ENCODE assay signal across 10 mouse cellular contexts in genomic region chr1:69591889-69592288, GRCm38 (mm10).
DNase-seq lines count a peak whose midpoint lies in the region; ATAC-seq and TF ChIP-seq lines count a peak whose summit lies in the region.
"Had no signal": no experiment of that assay in that cellular context is flagged by ENCODE, and none has a peak within 500 bp of the region (broad histone marks: within the 10 kb centered on the region; RNA-seq: fewer than 3 reads in every experiment).

No protein-coding gene starts in this region.

- no peak for DNase-seq in cerebellum, adult 11 months
- no peak for DNase-seq in heart, adult 2 months
- no peak for DNase-seq in neural tube, embryonic 10.5 days (ENCODE audit: extremely low spot score, low spot score)
- DNase-seq in stomach, postnatal 0 days (ENCODE audit: low spot score) = no peak
- DNase-seq: lung, adult 2 months had no signal

- H3K9me3 ChIP-seq in heart, embryonic 16.5 days (replicated peaks; ENCODE audit: control insufficient read depth, low read length) = no peaks in the 10 kb centered on the region
- no peaks in the 10 kb centered on the region for H3K9me3 ChIP-seq in neural tube, embryonic 12.5 days
- H3K9me3 ChIP-seq in neural tube, embryonic 14.5 days (ENCODE audit: control insufficient read depth, low read length) = no peaks in the 10 kb centered on the region
- H3K9me3 ChIP-seq in stomach, postnatal 0 days (ENCODE audit: control insufficient read depth, low read length) = no peaks in the 10 kb centered on the region
- H3K9me3 ChIP-seq: hindbrain, embryonic 12.5 days had no signal

- ATAC-seq in cerebellum, adult (ENCODE audit: insufficient number of reproducible peaks, low FRiP score, low TSS enrichment) = peak; percentile 71
- ATAC-seq in heart, embryonic 16.5 days (replicated peaks; ENCODE audit: extremely low read depth, insufficient read depth, low FRiP score) = no peak
- ATAC-seq in neural tube, embryonic 12.5 days (ENCODE audit: low FRiP score, low read depth) = no peak
- no peak for ATAC-seq in neural tube, embryonic 14.5 days (ENCODE audit: low read depth)
- no peak for ATAC-seq in stomach, postnatal 0 days (ENCODE audit: low FRiP score, low TSS enrichment)

- H3K27ac ChIP-seq in heart, embryonic 16.5 days (ENCODE audit: low read length) = no peak overlapping the region
- H3K27ac ChIP-seq in heart, adult 2 months = no peak overlapping the region
- H3K27ac ChIP-seq in neural tube, embryonic 12.5 days = no peak overlapping the region
- no peak overlapping the region for H3K27ac ChIP-seq in neural tube, embryonic 14.5 days (ENCODE audit: low read depth, low read length)
- H3K27ac ChIP-seq in stomach, postnatal 0 days (replicated peaks) = no peak overlapping the region
- H3K27ac ChIP-seq: hindbrain, embryonic 12.5 days had no signal

- H3K4me3 ChIP-seq in heart, embryonic 16.5 days (ENCODE audit: low read length) = no peak overlapping the region
- H3K4me3 ChIP-seq in heart, adult 2 months = no peak overlapping the region
- H3K4me3 ChIP-seq in neural tube, embryonic 12.5 days = no peak overlapping the region
- no peak overlapping the region for H3K4me3 ChIP-seq in neural tube, embryonic 14.5 days (ENCODE audit: low read depth, low read length)
- H3K4me3 ChIP-seq in stomach, postnatal 0 days (ENCODE audit: low read depth, low read length) = no peak overlapping the region
- H3K4me3 ChIP-seq: hindbrain, embryonic 12.5 days had no signal

- H3K4me1 ChIP-seq in heart, embryonic 16.5 days (ENCODE audit: control insufficient read depth, insufficient read depth, low read length) = peaks cover 6% of the 10 kb centered on the region
- peaks cover 1% of the 10 kb centered on the region; the same call in 1 of the 2 replicates for H3K4me1 ChIP-seq in heart, adult 2 months (ENCODE audit: control insufficient read depth, insufficient read depth, low read length)
- H3K4me1 ChIP-seq in neural tube, embryonic 12.5 days = peaks cover 5% of the 10 kb centered on the region
- peaks cover 8% of the 10 kb centered on the region; the same call in 1 of the 2 replicates for H3K4me1 ChIP-seq in neural tube, embryonic 14.5 days (ENCODE audit: control insufficient read depth, insufficient read depth, low read length)
- H3K4me1 ChIP-seq in stomach, postnatal 0 days (replicated peaks; ENCODE audit: control insufficient read depth, insufficient read depth) = no peaks in the 10 kb centered on the region

- no peaks in the 10 kb centered on the region for H3K36me3 ChIP-seq in heart, embryonic 16.5 days (ENCODE audit: control insufficient read depth, insufficient read depth)
- no peaks in the 10 kb centered on the region for H3K36me3 ChIP-seq in heart, adult 2 months (ENCODE audit: control insufficient read depth, insufficient read depth, low read length)
- H3K36me3 ChIP-seq in neural tube, embryonic 12.5 days = no peaks in the 10 kb centered on the region
- H3K36me3 ChIP-seq in neural tube, embryonic 14.5 days (ENCODE audit: control insufficient read depth, insufficient read depth, low read length) = no peaks in the 10 kb centered on the region
- no peaks in the 10 kb centered on the region for H3K36me3 ChIP-seq in stomach, postnatal 0 days (ENCODE audit: control insufficient read depth, insufficient read depth, low read length)
- H3K36me3 ChIP-seq: hindbrain, embryonic 12.5 days had no signal

- H3K79me2 ChIP-seq in heart, adult 2 months (replicated peaks; ENCODE audit: control insufficient read depth, insufficient read depth, low read length) = no peaks in the 10 kb centered on the region

- no peak for TF ChIP-seq POLR2A in heart, adult 2 months (IDR thresholded peaks at IDR 0.05; ENCODE audit: insufficient read depth, low read depth, low read length)

- H3K4me2 ChIP-seq in heart, embryonic 16.5 days (ENCODE audit: low read depth, low read length) = 0 out of 2 replicates have a peak overlapping the region, but pooled peaks have one; percentile 27
- peak overlapping the region; percentile 28; the same call in 1 of the 2 replicates for H3K4me2 ChIP-seq in neural tube, embryonic 12.5 days (replicated peaks)
- peak overlapping the region; percentile 36; the same call in 1 of the 2 replicates for H3K4me2 ChIP-seq in neural tube, embryonic 14.5 days (ENCODE audit: low read depth, low read length)
- H3K4me2 ChIP-seq in stomach, postnatal 0 days (replicated peaks; ENCODE audit: low read depth) = no peak overlapping the region
- H3K4me2 ChIP-seq: hindbrain, embryonic 12.5 days had no signal

- H3K27me3 ChIP-seq in heart, embryonic 16.5 days (ENCODE audit: control insufficient read depth, insufficient read depth, low read length) = no peaks in the 10 kb centered on the region
- H3K27me3 ChIP-seq in heart, adult 2 months (ENCODE audit: control insufficient read depth, insufficient read depth, low read length) = no peaks in the 10 kb centered on the region
- H3K27me3 ChIP-seq in neural tube, embryonic 12.5 days (replicated peaks) = no peaks in the 10 kb centered on the region
- no peaks in the 10 kb centered on the region for H3K27me3 ChIP-seq in neural tube, embryonic 14.5 days (ENCODE audit: control insufficient read depth, insufficient read depth, low read length)
- no peaks in the 10 kb centered on the region for H3K27me3 ChIP-seq in stomach, postnatal 0 days (ENCODE audit: control insufficient read depth, insufficient read depth, low read length)
- H3K27me3 ChIP-seq: hindbrain, embryonic 12.5 days had no signal

- no peak for TF ChIP-seq EP300 in heart, adult 2 months (IDR thresholded peaks at IDR 0.05; ENCODE audit: insufficient read depth, low read depth, low read length)
- no peak for TF ChIP-seq EP300 in stomach, postnatal 0 days (optimal IDR thresholded peaks at IDR 0.05)

- WGBS in heart, embryonic 16.5 days = 54% methylated on average over 6 of the region's 6 CpGs
- 61% methylated on average over 6 of the region's 6 CpGs for WGBS in heart, adult 2 months
- 50% methylated on average over 6 of the region's 6 CpGs for WGBS in neural tube, embryonic 12.5 days
- 32% methylated on average over 6 of the region's 6 CpGs for WGBS in neural tube, embryonic 14.5 days
- 52% methylated on average over 6 of the region's 6 CpGs for WGBS in stomach, postnatal 0 days

- peak overlapping the region; percentile 34; the same call in 1 of the 2 replicates for H3K9ac ChIP-seq in heart, embryonic 16.5 days (ENCODE audit: low read length)
- H3K9ac ChIP-seq in heart, adult 2 months (ENCODE audit: low read depth, low read length) = no peak overlapping the region
- no peak overlapping the region for H3K9ac ChIP-seq in neural tube, embryonic 12.5 days
- H3K9ac ChIP-seq in neural tube, embryonic 14.5 days (replicated peaks; ENCODE audit: low read depth, low read length) = no peak overlapping the region
- H3K9ac ChIP-seq in stomach, postnatal 0 days (ENCODE audit: low read length) = no peak overlapping the region
- H3K9ac ChIP-seq: hindbrain, embryonic 12.5 days had no signal

- no peak for TF ChIP-seq CTCF in heart, adult 2 months (IDR thresholded peaks at IDR 0.05)
- TF ChIP-seq CTCF in stomach, postnatal 0 days (IDR thresholded peaks at IDR 0.05; ENCODE audit: low read depth) = no peak

- intact Hi-C loops in heart, adult 2 months (cut with DNase I) = no loop called here
